Mouse (Mus musculus) left cerebral cortex, adult 11 months (tissue): ENCODE data around the gene Megf11.
A peak's percentile ranks its signal among the peaks of the same experiment; 100 is the strongest.
"Not testable (repeated sequence)": the region's sequence is repeated elsewhere in the genome, so short reads cannot be mapped to it uniquely, and the experiment has no call there.

Experiments
- DNase-seq: peaks from one replicate; pipeline ENCODE4 v3.0.0; 2022; ENCODE audit warnings: low spot score

The Megf11 gene

DNA sequence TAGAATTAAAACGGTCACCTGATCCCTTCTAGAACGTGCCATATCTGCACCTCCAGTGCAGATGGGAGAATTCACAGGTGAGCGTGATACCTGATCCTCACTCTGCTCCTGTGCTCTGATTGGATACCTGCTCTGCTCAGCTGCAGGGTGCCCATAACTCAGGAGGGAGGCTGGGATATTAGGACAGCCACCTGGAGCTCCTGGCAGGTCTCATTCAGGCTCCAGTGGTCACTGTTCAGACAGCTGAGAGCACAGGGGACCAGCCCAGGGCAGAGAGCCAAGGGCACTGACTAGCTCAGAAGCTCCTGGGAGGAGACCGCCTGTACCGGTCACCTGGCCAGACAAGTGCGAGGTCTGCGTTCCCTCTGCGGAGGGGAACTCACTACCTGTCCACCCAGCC, 80.7 kb downstream of the Megf11 start:
- no peak for DNase-seq

DNA sequence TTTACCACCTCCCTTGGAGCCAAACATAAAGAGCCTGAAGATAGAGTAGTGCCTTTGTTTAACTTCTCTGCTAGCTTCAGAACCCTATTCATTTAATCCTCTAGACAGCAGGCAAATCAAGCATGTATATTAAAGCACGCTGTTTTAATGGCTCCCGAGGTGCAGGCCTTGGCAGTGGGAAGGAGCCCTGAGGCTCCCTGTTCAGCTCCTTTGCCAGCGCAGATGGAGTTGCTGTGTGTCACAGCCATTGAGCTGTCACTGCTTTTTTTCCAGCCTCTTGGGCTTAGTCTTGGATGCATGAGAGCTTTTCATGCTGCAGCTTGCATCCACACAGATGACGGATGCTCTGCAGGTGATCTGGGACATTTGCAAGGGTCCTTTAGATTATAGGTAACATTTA, 81.1 kb downstream of the Megf11 start:
- no peak for DNase-seq

DNA sequence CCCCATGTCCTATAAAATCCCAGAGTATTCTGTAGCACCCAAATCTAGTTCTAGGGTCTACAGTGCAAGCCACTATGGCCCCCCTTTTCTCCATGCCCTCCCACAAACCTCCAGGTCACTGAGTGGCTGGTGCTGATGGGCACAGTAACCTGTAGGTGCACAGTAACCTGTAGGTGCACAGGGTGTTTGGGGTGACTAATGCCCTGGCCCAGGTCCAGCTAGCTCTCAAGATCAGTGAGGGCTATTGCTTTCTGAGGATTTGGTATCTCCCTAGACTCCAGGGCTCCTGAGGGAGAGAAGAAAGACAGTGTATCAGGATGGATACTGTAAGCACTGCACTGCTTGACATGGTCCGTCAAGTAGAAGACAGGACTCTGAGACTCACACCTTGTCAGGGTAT, 85.4 kb downstream of the Megf11 start:
- no peak for DNase-seq

GRCm38 (mm10) chr9:64471336-64471735, 85.9 kb downstream of the Megf11 start:
- no peak for DNase-seq

- no peak for DNase-seq
Measured at GRCm38 (mm10) chr9:64472165-64472564, 86.7 kb downstream of the Megf11 start.

DNA sequence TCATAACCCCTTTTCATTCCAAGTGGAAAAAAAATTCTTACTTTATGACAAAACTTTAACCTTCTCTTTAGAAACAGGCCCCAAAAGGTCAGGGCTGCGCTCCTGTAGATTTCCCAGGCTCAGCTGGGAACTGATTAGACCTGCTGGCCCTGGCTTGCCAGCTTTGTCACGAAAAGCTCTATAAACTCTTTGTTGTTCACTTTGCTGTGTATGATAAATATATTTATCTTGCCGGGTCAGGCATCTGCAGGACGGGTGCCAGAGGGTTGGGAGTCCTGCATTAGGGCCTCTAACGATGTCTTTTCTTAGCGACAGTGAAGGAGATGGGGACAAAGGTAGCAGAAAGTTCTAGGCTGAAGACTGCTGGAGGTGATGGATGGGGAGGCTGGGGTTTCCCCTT, 87.3 kb downstream of the Megf11 start:
- no peak for DNase-seq

DNA sequence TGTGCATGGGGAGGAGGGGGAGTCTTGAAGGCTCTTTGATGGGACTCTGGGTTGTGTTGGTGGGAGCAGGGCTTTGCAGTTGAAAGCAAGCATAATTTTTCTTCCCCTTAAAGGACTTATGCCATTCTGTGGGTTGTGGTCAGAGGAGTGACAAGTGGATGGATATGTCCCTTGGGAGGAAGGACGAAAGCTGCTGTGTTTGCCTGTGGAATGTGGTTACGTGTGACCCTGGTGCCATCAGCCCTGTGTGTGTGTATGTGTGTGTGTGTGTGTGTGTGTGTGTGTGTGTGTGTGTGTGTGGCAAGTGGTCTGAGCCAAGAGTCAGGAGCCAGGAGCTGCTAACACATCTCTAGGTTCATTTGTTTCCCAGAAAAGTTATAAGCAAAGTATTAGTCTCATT, 87.7 kb downstream of the Megf11 start:
- no peak for DNase-seq

DNA sequence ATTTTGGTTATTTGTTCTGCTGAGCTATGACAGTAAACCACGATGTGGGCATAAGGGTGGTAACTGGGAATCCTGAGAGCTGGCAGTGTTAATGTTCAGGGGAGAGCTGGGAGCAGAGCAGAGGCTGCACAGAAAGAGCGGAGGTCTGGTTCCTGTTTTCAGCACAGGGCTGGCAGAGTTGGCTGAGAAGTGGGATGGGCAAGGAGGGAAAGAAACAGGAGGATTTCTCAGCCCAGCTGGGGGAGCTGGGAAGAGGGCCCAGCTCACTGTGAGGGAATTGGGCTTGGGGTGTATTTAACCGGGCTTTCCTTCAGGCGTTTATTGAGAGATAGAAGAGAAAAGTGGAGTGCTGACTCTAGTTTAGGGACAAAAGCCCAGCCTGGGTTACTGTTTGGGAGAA, 88.3 kb downstream of the Megf11 start:
- no peak for DNase-seq

DNA sequence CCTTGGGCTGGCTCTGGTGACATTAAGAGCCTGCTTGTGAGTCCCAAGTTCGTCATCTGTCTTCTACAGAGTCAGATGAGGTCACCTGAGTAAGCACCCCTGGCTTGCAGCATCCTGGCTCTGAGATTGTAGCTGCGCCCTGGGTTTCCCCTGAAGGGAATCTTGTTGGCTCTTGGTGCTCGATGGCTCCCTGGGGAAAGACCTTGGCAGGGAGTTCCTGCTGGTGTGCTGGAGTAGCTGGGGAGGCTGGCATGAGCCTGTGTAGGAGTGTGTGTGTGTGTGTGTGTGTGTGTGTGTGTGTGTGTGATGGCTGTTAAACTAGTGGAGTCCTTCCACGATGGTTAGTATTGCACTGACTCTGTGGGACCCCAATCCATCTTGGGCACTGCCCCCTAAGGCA, 88.7 kb downstream of the Megf11 start:
- DNase-seq = no peak

GRCm38 (mm10) chr9:64475942-64476341, 90.5 kb downstream of the Megf11 start:
- DNase-seq = no peak

- not testable (repeated sequence) for DNase-seq
Measured at GRCm38 (mm10) chr9:64477397-64477796, 92.0 kb downstream of the Megf11 start.

DNA sequence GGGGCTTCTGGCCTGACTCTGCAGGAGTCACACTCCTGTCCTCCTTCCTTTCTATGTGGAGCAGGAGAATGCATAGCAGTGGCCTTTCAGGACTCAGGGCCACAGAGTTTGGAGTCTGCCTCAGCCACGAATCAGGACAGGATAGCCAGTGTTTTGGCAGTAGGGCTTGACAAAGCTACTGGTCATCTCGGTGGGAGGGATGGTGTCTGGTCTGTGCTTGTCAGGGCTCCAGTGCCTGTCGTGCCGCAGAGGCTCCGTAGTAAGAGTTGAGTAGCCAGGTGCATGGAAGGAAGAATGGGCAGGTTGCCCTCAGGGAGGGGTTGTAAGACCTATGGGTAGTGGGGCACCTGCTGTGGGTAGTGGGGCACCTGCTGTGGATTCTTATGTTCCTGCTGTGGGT, 96.7 kb downstream of the Megf11 start:
- DNase-seq = no peak

DNA sequence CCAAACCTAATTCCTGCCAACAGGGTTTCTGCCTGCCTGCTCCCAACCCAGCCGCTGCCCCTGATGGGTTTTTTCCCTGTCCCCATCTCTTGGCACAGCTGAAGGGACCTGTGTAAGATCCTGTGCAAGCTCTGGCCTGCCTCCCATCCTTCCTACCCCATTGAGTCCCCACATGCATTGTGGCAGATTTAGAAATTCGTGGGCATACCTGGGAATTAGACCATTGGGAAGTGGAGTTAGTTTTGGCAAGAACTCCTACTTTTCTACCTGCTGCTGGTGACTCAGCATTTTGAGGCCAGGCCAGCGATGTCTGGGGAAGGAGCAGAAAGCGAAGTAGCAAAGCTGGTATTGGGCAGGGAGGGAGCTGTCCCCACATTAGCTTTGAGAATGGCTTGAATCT, 102.0 kb downstream of the Megf11 start:
- no peak for DNase-seq

- no peak for DNase-seq
Measured at GRCm38 (mm10) chr9:64494647-64495046, 109.2 kb downstream of the Megf11 start.

- DNase-seq = no peak
Measured at GRCm38 (mm10) chr9:64498929-64499328, 113.5 kb downstream of the Megf11 start.

- DNase-seq = peak; percentile 21
Measured at GRCm38 (mm10) chr9:64501211-64501610, 115.8 kb downstream of the Megf11 start.

GRCm38 (mm10) chr9:64503996-64504395, 118.6 kb downstream of the Megf11 start:
- DNase-seq = no peak

DNA sequence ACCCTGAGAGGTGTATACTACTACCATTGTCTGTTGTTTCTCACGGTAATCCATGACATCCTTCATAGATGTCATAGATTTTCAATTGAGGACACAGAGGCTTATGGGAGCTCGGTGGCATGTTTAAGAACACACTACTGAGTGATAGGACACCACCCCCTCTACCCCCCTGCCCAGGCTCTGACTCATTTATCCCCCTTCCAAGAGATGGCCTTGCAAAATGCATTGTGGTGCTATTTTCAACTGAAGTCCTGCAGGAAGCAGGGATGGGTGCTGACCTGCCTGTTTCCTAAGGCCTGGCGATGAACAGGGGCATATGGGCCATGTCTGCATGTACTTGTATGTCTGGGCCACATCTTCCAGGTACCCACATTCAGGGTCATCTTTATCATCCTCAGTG, 119.0 kb downstream of the Megf11 start:
- DNase-seq = no peak

- no peak for DNase-seq
Measured at GRCm38 (mm10) chr9:64504921-64505320, 119.5 kb downstream of the Megf11 start.

- DNase-seq = no peak
Measured at GRCm38 (mm10) chr9:64506440-64507206, 121.2 kb downstream of the Megf11 start.

DNA sequence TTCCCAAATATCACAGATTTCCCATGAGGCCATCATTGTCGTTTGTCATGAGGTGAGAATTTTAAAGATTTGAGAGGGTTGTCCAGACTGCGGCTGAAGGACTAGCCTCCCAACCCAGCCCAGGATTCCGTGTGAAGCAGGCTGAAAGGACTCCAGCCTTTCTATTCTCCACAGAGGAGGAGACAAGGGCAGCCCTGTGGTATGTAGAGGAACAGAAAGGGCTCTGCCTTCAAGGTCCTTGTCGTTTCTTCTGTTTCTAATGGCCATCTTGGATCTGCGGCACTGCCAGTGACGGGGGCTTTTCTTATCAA, 121.7 kb downstream of the Megf11 start:
- DNase-seq = no peak

DNA sequence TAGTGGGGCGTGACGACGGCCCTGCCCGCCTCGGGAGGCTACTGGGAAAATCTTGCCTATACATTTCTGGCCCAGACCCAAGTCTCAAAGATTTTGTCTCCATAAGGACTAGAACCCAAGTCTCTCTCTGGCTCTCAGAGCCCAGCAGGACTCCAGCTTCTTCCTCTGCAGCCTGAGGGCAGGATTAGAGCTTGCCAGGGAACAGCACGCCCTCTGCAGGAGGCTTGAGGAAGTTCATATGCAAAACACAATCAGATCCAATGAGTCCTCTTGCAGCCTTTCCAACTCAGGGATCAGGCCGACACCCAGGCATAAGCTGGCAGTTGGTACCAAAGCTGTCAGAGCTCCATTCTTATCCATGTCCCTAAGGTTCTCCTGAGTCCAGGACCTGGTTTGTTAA, 122.6 kb downstream of the Megf11 start:
- DNase-seq = no peak

DNA sequence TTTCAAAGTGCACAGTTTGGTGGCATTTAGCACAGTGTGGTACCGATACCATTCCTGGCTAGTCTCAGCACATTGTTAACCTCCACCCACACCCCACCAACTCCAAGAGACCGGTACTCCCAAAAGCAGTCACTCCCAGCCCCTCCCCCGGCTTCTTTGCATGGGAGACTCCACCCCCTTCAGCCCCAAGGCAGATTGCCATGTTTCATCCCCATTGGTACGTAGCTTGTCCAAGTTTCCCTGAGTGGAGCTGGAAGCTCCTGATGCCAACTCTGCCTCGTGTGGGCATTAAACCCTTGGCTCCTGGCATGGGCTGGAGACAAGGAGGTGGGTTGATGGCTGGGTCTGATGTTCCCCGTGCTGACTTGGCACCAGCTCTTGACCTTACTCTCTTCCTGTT, 129.4 kb downstream of the Megf11 start:
- DNase-seq = no peak

DNA sequence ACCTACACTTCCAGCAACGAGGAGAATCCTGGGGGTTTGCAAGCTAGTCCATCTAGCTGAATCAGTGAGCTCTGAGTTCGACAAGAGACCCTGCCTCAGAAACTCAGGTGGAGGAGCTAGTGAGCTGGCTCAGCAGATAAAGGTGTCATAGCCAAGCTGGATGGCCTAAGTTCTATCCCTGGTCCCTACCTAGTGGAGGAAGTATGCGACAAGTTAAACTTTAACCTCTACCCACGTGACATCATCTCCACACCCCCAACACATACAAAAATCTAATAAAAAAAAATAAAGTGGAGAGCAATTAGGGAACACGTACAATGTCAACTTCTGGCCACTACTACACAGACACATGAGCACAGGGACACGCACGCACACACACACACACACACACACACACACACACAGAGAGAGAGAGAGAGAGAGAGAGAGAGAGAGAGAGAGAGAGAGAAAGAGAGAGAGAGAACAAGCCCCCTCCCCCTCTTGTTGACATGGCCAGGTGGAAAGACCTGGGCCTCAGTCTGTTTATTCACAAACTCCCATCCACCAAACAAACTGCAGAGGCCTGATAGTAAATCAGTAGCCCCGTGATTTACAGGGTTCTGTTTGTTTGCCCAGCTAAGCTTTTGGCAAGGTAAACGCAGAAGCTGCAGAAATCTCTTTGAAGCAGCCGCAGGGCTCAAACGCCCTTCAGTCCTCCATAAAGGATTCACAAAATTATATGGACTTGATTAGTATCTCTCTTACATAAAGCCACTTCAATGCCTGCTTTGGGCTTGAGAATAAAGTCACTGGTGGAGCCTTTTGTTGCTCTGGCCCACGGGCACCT, 134.7 kb downstream of the Megf11 start:
- DNase-seq = no peak
